Mouse (Mus musculus) MEL (cell line): Measurements from ENCODE around the gene Rab11fip4. TPM values are rescaled to one million over a fixed set of nuclear protein-coding genes. Genes with fewer than 3 reads are reported as not detected.

ENCODE experiments used
- DNase-seq: peaks from one replicate; pipeline ENCODE4 v3.0.0; 2011; ENCODE audit warnings: low read depth, low spot score
- H3K27ac ChIP-seq: 2 replicates; pipeline ENCODE4 v1.5.1; 2012; ENCODE audit warnings: low read depth, mild to moderate bottlenecking, control low read depth, low read length, moderate library complexity; ENCODE audit not compliant: control insufficient read depth
- H3K27me3 ChIP-seq, 2 experiments: fragments of 150-350 bp in 1 of 2; sonication (generic) in 1 of 2; 2 replicates each; pipeline ENCODE4 v1.6.1; 2012; ENCODE audit warnings: low read length in 2 of 2, mild to moderate bottlenecking in 2 of 2, improper control_type of control experiment in 1 of 2, moderate library complexity in 1 of 2; ENCODE audit not compliant: insufficient read depth in 2 of 2, control insufficient read depth in 1 of 2
- H3K36me3 ChIP-seq, 2 experiments: 2 replicates each; pipeline ENCODE4 v1.6.1; 2012 to 2014; ENCODE audit warnings: low read length in 2 of 2, improper control_type of control experiment in 1 of 2, inconsistent platforms in 1 of 2, mild to moderate bottlenecking in 1 of 2; ENCODE audit not compliant: insufficient read depth in 2 of 2, control insufficient read depth in 1 of 2
- H3K4me1 ChIP-seq, 2 experiments: fragments of 150-350 bp in 1 of 2; sonication (generic) in 1 of 2; 2 replicates each; pipeline ENCODE4 v1.6.1; 2012; ENCODE audit warnings: low read length in 2 of 2, improper control_type of control experiment in 1 of 2, mild to moderate bottlenecking in 1 of 2; ENCODE audit not compliant: insufficient read depth in 2 of 2, control insufficient read depth in 1 of 2
- H3K4me3 ChIP-seq, 2 experiments: fragments of 150-350 bp in 1 of 2; sonication (generic) in 1 of 2; 2 replicates each; pipeline ENCODE4 v1.5.1; 2012; ENCODE audit warnings: low read depth in 2 of 2, low read length in 2 of 2, mild to moderate bottlenecking in 2 of 2, moderate library complexity in 2 of 2, control low read depth in 1 of 2, improper control_type of control experiment in 1 of 2; ENCODE audit not compliant: control insufficient read depth in 1 of 2, insufficient read depth in 1 of 2
- H3K79me2 ChIP-seq: 2 replicates; pipeline ENCODE4 v1.6.1; 2012; ENCODE audit warnings: mild to moderate bottlenecking, low read length, moderate library complexity; ENCODE audit not compliant: control insufficient read depth, poor library complexity, insufficient read depth
- H3K9ac ChIP-seq: 2 replicates; pipeline ENCODE4 v1.6.1; 2012; ENCODE audit warnings: low read depth, mild to moderate bottlenecking, control low read depth, low read length, moderate library complexity; ENCODE audit not compliant: control insufficient read depth, poor library complexity, severe bottlenecking
- H3K9me3 ChIP-seq: fragments of 150-350 bp; sonication (generic); replicated peaks from 2 replicates; pipeline ENCODE4 v1.6.1; 2012; ENCODE audit warnings: mild to moderate bottlenecking, low read length, improper control_type of control experiment, moderate library complexity; ENCODE audit not compliant: insufficient read depth
- CTCF ChIP-seq, 3 experiments: IDR thresholded peaks in 2 of 3; conservative IDR thresholded peaks in 1 of 3; 2 replicates each; pipeline ENCODE4 v1.5.1; 2011 to 2012; ENCODE audit warnings: low read length in 3 of 3, low read depth in 2 of 3, mild to moderate bottlenecking in 2 of 3, improper control_type of control experiment in 1 of 3, inconsistent platforms in 1 of 3, mixed read lengths in 1 of 3, moderate library complexity in 1 of 3; ENCODE audit not compliant: control insufficient read depth in 1 of 3, insufficient read depth in 1 of 3, poor library complexity in 1 of 3, severe bottlenecking in 1 of 3
- EP300 ChIP-seq, 2 experiments: IDR thresholded peaks; 2 replicates each; pipeline ENCODE4 v1.6.1; 2011; ENCODE audit warnings: improper control_type of control experiment in 2 of 2, low read length in 2 of 2, low read depth in 1 of 2, mild to moderate bottlenecking in 1 of 2
- ETS1 ChIP-seq: IDR thresholded peaks from 2 replicates; pipeline ENCODE4 v1.6.1; 2012; ENCODE audit warnings: low read depth, mild to moderate bottlenecking, inconsistent platforms, low read length, improper control_type of control experiment, moderate library complexity
- GATA1 ChIP-seq: IDR thresholded peaks from 2 replicates; pipeline ENCODE4 v1.6.1; 2011; ENCODE audit warnings: low read depth, low read length, improper control_type of control experiment
- JUND ChIP-seq: IDR thresholded peaks from 2 replicates; pipeline ENCODE4 v1.6.1; 2011; ENCODE audit warnings: low read depth, mild to moderate bottlenecking, improper control_type of control experiment, low read length
- MAZ ChIP-seq: IDR thresholded peaks from 2 replicates; pipeline ENCODE4 v1.6.1; 2012; ENCODE audit warnings: low read depth, mild to moderate bottlenecking, inconsistent platforms, low read length, improper control_type of control experiment
- MXI1 ChIP-seq: IDR thresholded peaks from 2 replicates; pipeline ENCODE4 v1.6.1; 2011; ENCODE audit warnings: mild to moderate bottlenecking, low read depth, low read length, improper control_type of control experiment
- NRF1 ChIP-seq: IDR thresholded peaks from 2 replicates; pipeline ENCODE4 v1.6.1; 2014; ENCODE audit warnings: low read depth, mild to moderate bottlenecking, inconsistent platforms, low read length, improper control_type of control experiment, moderate library complexity; ENCODE audit not compliant: poor library complexity, insufficient read depth, severe bottlenecking
- POLR2AphosphoS2 ChIP-seq: IDR thresholded peaks from 2 replicates; pipeline ENCODE4 v1.6.1; 2011; ENCODE audit warnings: low read length, improper control_type of control experiment
- POLR2AphosphoS5 ChIP-seq: IDR thresholded peaks from 2 replicates; pipeline ENCODE4 v1.6.1; 2012; ENCODE audit warnings: low read depth, borderline replicate concordance, mild to moderate bottlenecking, inconsistent platforms, low read length, moderate library complexity, mixed read lengths
- UBTF ChIP-seq: IDR thresholded peaks from 2 replicates; pipeline ENCODE4 v1.6.1; 2012; ENCODE audit warnings: low read depth, mild to moderate bottlenecking, inconsistent platforms, low read length, improper control_type of control experiment, moderate library complexity, borderline replicate concordance; ENCODE audit not compliant: insufficient read depth
- USF1 ChIP-seq: IDR thresholded peaks from 2 replicates; pipeline ENCODE4 v1.6.1; 2014; ENCODE audit warnings: low read depth, mild to moderate bottlenecking, inconsistent platforms, low read length, improper control_type of control experiment, moderate library complexity
- USF2 ChIP-seq, 2 experiments: IDR thresholded peaks; 2 replicates each; pipeline ENCODE4 v1.6.1; 2011 to 2012; ENCODE audit warnings: improper control_type of control experiment in 2 of 2, low read length in 2 of 2, borderline replicate concordance in 1 of 2, inconsistent platforms in 1 of 2, low read depth in 1 of 2, mild to moderate bottlenecking in 1 of 2; ENCODE audit not compliant: insufficient read depth in 1 of 2
- ZC3H11A ChIP-seq: IDR thresholded peaks from 2 replicates; pipeline ENCODE4 v1.6.1; 2012; ENCODE audit warnings: low read depth, mild to moderate bottlenecking, inconsistent platforms, low read length, improper control_type of control experiment
- polyA plus RNA-seq, 2 experiments: library from polyadenylated mRNA; stranded (reverse) in 1 of 2; unstranded in 1 of 2; fragments of >175 nt in 1 of 2; fragments of >200 nt in 1 of 2; gene quantifications; 2 replicates each; pipeline versions ENCODE4 v1.2.1 to v1.2.4; 2012; ENCODE audit warnings: low replicate concordance in 2 of 2, low read depth in 1 of 2; ENCODE audit not compliant: insufficient read length in 2 of 2, insufficient read depth in 1 of 2, missing spikeins in 1 of 2
- total RNA-seq: library from RNA; depleted of rRNA; stranded (reverse); fragments of 300-350 nt; gene quantifications from 2 replicates; pipeline ENCODE4 v1.2.3, GENCODE M21; 2012

Rab11fip4 gene
- total and polyA plus RNA-seq, 3 experiments = under 0.01 to 0.03 TPM; not detected in 1

DNA sequence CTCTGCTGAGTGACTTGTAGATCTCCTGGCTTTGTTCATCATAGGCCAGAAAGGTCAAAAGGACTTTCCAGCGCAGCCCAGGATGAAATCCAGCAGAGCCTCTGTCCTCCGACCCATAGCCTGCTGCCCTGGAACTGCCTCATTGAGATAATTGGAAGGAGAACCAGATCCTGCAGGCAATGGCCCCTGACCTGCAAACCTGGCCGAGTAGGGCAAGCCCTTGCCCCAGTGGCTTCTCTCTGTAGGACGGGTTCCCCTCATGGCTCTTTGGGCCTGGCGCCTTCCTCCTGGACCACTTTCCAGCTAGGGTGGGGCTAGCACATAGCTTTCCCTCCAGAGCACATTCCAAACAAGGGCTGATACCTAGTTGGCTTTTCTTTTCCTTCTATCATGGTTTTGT is 131.8 kb downstream of the Rab11fip4 start:
- no peaks in the 10 kb centered on the region for H3K4me1 ChIP-seq
- no peak overlapping the region for H3K4me3 ChIP-seq
- no peaks in the 10 kb centered on the region for H3K36me3 ChIP-seq
- H3K27ac ChIP-seq = no peak overlapping the region
- no peak overlapping the region for H3K9ac ChIP-seq
- DNase-seq = no peak
- no peaks in the 10 kb centered on the region for H3K79me2 ChIP-seq
- no peaks in the 10 kb centered on the region for H3K9me3 ChIP-seq
- TF ChIP-seq POLR2AphosphoS5 (no peak), EP300 (IDR thresholded peaks at IDR 0.05; ENCODE audit: low read depth in 1 of 2, low read length in 2 of 2) (no peak), USF1 (no peak), POLR2AphosphoS2 (no peak)
- peaks cover 0 to 2% of the 10 kb centered on the region in 2 experiments; a peak in 2 of 4 replicates for H3K27me3 ChIP-seq

DNA sequence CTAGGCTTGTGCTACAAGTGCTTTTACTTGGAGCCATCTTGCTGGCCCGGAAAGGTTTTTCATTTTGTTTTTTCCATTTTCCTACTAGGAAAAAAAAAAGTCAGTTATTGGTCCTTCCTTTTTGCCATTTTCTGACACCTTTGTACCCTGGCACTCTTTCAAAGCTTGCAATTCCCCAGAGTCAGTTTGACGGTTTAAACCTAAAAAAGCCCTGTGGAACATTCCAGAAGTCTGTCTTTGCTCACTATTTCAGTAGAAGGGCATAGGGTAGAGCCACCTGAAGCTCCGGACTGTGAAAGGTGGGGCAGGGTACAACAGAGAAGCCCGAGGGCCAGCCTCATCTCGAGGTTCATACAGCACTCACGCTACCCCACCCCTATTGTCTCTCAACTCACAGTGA is 134.0 kb downstream of the Rab11fip4 start:
- no peak for DNase-seq
- no peak for TF ChIP-seq ETS1
- TF ChIP-seq POLR2AphosphoS5 = no peak
- TF ChIP-seq CTCF (IDR thresholded peaks at IDR 0.05 in 2 of 3, conservative IDR thresholded peaks at IDR 0.05 in 1 of 3; ENCODE audit: control insufficient read depth in 1 of 3, insufficient read depth in 1 of 3, low read depth in 2 of 3, low read length in 3 of 3, poor library complexity in 1 of 3, severe bottlenecking in 1 of 3) = no peak
- no peak for TF ChIP-seq GATA1
- no peak for TF ChIP-seq JUND
- TF ChIP-seq USF1 = no peak
- no peak for TF ChIP-seq NRF1
- no peak for TF ChIP-seq MAZ
- TF ChIP-seq MXI1 = no peak
- TF ChIP-seq ZC3H11A = no peak
- TF ChIP-seq UBTF = no peak
- no peak for TF ChIP-seq USF2 (IDR thresholded peaks at IDR 0.05; ENCODE audit: borderline replicate concordance in 1 of 2, insufficient read depth in 1 of 2, low read depth in 1 of 2, low read length in 2 of 2)
- Histone ChIP-seq H3K9me3 (no peaks in the 10 kb centered on the region), H3K27ac (no peak overlapping the region), H3K36me3 (no peaks in the 10 kb centered on the region), H3K4me1 (no peaks in the 10 kb centered on the region), H3K4me3 (no peak overlapping the region), H3K9ac (no peak overlapping the region), H3K79me2 (no peaks in the 10 kb centered on the region), H3K27me3 (peaks cover 0 to 3% of the 10 kb centered on the region in 2 experiments; a peak in 2 of 4 replicates)
